Mouse (Mus musculus): Measurements from ENCODE around the gene Elovl6. TPM values are rescaled to one million over a fixed set of nuclear protein-coding genes. Genes with fewer than 3 reads are reported as not detected.

The Elovl6 gene
- total RNA-seq, 2 experiments from 2014 or later: 19.4 to 24.2 TPM

DNA sequence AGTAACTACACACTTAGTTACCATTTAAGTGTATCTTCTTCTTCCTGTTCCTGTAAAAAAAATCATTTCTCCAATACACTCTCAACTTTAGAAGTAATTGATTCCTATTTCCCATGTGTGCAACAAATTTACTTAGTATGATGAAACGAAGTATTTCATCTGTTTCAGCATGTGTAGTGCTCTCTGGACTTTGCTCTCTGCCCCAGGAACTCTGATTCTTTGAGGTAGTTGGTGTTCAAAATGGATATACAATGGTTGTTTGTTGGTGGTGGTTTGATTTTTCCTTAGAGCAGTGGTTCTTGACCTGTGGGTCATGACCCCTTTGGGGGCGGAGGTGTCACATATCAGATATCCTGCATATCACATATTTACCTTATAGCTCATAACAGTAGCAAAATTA, 32.7 kb downstream of the Elovl6 start:
- no peak for DNase-seq (ENCODE audit: low spot score in 2 of 2)

DNA sequence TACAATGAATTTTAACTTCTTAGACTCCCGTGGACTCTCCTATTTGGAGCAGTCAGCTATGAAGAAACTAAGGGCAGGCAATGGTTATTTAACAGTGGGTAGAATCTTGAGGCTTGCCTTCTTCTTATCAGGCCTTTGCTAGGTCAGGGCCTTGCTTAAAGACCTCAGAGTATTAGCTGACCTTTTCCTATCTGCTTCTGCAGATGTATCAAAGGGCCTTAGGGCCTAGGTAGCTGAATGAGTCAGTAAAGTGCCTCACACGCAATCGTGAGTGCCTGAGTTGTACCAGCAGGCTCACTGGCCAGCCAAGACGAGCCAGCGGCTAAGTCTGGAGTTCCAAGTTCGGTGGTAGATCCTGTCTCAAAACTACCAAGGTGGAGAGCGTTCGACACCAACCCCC, 33.3 kb downstream of the Elovl6 start:
- no peak for DNase-seq (ENCODE audit: low spot score in 2 of 2)

GRCm38 (mm10) chr3:129566013-129566412, 33.9 kb downstream of the Elovl6 start:
- no peak for DNase-seq (ENCODE audit: low spot score in 2 of 2)

- no peak for DNase-seq (ENCODE audit: low spot score in 2 of 2)
Measured at GRCm38 (mm10) chr3:129566876-129567275, 34.7 kb downstream of the Elovl6 start.

DNA sequence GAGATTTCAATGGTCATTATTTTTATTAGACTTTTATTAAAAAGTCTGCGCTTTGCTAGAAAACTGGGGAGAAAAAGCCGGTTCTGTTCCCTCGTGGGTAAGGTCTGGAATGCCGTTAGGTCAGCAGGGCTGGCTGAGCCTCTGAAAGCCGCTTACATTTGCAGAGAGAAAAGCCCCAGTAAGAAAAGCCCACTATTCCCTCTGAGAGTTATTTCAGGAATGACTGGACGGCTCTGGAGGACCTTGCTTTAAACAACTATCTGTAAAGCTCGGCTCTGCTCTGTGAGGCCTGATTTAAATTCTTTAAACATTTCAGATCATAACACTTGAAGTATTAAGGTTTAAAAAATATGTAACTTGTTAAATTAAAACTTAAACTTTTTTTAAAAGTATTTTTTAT, 36.4 kb downstream of the Elovl6 start:
- DNase-seq (ENCODE audit: low spot score in 2 of 2): no peak

GRCm38 (mm10) chr3:129570989-129571388, 38.8 kb downstream of the Elovl6 start:
- no peak for DNase-seq (ENCODE audit: low spot score in 2 of 2)

GRCm38 (mm10) chr3:129571642-129572041, 39.5 kb downstream of the Elovl6 start:
- no peak for DNase-seq (ENCODE audit: low spot score in 2 of 2)

GRCm38 (mm10) chr3:129572959-129573358, 40.8 kb downstream of the Elovl6 start:
- DNase-seq (ENCODE audit: low spot score in 2 of 2): no peak

GRCm38 (mm10) chr3:129573609-129574008, 41.5 kb downstream of the Elovl6 start:
- DNase-seq (ENCODE audit: low spot score in 2 of 2): no peak

- DNase-seq (ENCODE audit: low spot score in 2 of 2): no peak
Measured at GRCm38 (mm10) chr3:129575086-129575485, 42.9 kb downstream of the Elovl6 start.

DNA sequence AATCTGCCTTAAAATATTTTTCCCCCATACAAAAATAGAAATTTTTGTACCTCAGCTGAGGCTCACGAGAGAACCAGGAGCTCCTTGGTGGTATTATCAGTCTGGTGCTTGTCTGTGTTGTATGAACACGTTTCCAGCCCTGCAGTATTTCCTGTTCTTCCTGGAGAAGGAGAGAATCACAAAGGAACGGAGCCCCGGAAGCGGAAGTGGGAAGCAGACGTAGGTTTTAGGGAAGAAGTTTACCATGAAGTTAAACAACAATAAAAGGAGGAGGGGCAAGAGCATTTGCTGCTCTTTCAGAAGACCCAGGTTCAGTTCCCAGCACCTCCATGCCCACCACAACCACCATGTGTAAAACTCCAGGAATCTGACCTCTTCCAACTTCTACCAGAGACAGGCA, 44.4 kb downstream of the Elovl6 start:
- no peak for DNase-seq (ENCODE audit: low spot score in 2 of 2)

DNA sequence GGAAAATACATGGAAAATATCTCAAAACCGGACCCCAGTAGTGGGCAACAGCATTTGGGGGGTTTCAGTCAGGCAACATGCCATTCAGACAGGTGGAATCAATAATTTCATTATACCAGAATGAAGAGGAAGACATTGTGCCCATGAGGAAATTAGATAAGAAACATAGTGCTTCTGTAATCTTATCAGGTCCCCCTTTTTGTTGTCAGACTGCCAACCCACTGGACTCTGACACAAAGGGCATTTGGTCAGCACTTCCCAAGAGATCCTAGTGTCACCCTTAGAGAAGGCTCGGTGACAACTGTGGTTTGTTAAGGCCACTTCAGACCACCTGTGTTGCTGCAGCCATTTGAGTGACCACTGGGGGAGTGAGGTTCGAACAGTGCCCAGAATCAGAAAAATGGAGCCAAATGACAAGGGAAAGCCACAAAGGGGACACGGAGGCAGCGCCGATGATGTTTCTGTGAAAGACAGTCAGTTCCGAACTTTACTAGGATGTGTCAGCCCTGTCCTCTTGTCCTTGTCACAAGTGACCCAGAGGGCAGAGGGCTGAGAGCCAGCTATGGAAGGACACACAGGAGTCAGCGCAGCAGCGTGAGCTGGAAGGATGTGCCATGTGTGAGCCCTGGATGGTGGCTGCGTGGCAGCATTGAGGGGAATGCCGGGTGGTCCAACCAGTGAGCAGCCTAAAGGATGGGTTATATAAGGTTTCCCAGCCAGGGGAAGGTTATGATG, 46.8 kb downstream of the Elovl6 start:
- peak in 1 of 2 experiments; percentile 10 for DNase-seq (ENCODE audit: low spot score in 2 of 2)

DNA sequence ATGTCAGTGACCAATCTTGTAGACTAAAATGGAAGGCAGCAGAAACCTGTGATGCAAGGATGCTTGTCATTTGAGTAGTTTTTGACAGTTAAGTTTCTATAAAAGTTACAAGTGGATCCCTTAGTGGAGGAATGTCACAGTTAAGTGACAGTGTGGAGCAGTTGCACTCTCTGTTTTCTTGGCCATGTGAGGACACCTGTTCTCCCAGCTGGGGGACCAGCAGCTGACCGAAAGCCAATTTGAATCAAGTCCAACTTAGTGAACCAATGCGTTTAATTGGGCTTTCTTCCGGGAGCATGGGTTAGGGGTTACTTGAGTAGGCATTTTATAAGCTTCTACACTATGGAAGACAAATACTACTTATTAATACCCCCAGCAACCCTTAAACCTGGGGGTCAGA, 48.9 kb downstream of the Elovl6 start:
- DNase-seq (ENCODE audit: low spot score in 2 of 2): no peak

DNA sequence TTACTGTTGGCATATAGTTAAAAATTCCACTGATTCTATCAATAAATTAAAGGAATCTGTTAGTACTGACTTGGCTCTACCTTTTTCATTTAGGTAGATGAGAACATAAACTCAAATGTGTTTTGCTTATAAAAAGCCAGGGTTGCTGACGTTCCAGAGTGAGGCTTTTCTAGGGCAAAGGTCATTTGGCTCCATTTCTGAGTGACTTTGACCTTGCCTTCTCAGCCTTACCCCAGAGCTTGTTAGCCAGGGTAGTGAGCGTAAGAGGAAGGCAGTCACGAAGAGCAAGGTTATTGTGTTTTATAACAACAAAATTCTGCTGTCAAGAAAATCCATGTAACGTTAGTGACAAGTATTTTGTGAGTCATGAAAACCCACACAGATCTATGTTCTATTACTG, 50.3 kb downstream of the Elovl6 start:
- no peak for DNase-seq (ENCODE audit: low spot score in 2 of 2)

DNA sequence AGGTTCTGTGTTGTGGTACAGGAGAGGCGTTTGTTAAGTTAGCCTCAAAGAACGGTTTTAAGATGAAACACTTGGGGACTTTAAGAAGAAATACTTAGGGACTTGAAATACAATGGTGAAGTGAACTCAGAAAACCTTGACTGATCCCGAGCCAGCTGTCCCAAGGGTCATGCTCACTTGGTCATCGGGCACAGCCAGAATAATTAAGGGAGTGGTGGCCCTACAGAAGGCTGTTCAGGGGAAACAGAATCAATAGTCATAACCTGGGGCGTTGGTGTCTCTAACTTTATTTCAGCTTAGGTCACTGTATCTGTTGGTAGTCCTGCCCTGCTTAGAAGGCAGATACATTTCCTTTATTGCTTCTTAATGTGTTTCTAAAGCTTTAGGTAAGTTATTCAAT, 51.1 kb downstream of the Elovl6 start:
- no peak for DNase-seq (ENCODE audit: low spot score in 2 of 2)

DNA sequence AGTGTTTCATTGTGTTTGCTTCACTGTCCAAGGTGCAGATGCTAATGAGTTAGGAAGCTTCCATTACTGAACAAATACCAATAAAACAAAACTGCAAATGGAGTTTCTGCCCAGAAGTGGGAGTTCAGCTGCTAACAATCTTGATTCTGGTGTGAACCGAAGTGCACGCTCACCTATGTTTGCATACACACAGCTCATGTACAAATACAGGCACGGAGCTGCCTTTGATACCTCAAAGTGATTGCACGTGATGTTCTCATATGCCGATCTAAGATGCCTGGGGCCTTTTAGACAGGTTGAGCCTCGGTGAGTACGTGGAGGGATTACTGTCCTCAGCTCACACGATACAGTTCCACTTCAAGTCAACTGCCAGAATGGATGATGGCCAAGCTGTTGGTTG, 55.8 kb downstream of the Elovl6 start:
- DNase-seq (ENCODE audit: low spot score in 2 of 2): no peak

GRCm38 (mm10) chr3:129588753-129589152, 56.6 kb downstream of the Elovl6 start:
- DNase-seq (ENCODE audit: low spot score in 2 of 2): no peak

- no peak for DNase-seq (ENCODE audit: low spot score in 2 of 2)
Measured at GRCm38 (mm10) chr3:129589705-129590104, 57.5 kb downstream of the Elovl6 start.

DNA sequence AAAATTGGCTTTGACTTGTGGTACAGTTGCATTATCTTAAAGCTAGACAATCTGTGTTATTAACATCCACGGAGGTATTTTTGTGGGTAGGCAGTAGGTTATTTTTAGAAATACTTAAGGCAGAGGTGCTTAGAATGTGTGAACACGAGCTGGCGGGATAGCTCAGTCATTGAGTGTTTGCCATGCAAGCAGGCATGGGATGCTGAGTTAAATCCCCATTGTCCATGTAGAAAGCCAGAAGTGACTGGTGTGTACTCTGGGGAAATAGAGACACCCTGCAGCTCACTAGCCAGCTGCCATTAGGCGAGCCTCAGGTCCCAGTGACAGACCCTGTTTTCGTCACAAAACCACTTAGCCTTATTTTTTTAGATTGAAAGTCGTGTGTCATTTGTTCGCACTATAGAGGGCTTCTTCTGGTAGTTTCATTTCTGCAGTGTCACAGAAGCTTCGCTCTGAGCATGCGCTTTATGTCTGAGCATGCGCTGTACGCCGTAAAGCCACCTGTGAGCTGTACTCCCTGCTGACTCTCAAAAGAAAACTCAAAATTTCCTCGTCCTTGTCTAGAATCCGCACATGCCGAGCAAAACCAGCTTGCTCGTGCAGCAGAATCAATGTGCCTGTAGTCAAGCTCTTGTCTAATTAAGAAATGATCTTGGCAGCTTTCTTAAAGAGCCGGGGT, 58.5 kb downstream of the Elovl6 start:
- no peak for DNase-seq (ENCODE audit: low spot score in 2 of 2)

DNA sequence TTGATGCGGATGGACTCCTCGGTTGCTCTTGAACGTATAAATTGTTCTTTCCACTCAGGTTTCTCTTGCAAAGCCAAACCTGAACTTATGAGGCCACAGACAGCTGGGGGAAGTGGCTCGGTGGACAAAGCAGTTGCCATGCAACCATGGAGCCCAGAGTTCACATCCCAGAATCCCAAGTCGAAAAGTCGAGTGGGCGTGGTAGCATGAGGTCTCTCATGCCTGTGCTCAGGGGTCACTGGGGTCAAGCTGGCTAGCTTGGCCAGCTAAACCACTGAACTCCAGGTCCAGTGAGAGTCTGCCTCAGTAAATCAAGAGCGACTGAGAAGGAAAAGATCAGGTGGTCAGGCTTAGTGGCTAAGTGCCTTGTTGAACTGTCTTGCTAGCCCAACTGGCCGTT, 59.1 kb downstream of the Elovl6 start:
- DNase-seq (ENCODE audit: low spot score in 2 of 2): no peak

DNA sequence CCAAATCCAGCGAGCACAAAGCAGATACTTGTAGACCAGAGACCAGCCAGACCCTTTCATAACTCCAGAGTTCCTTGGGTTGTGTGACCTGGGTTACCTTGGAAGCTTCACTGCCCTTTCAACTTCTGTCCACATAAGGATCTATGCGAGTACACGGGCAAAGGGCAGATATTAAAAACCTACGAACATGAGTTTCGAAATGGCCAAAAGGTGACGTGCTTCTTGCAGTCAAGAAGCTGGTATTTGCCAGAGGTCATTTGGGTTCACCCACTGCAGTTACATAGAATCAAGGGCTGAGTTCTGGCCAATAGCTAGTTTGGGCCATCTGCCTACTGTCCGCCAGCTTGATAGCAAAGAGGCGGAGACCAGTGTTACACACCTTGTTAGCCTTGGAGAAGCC, 59.6 kb downstream of the Elovl6 start:
- no peak for DNase-seq (ENCODE audit: low spot score in 2 of 2)

DNA sequence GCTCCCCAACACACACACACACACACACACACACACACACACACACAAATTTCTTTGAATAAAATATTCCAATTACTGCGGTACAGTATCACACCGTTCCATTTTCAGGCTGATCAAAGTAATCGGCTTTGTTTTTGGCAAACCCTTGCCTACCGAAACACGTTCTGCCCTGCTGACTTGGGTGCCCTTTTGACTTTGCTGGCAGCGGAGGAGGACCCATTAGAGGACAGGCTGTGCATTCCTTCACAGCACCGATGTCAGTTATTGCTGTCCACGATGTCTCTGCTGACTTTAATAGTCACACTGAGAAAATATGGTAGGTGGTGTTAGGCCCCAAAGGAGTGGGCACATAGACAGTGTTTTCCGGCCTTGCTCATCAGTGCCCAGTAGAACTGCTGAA, 60.8 kb downstream of the Elovl6 start:
- no peak for DNase-seq (ENCODE audit: low spot score in 2 of 2)

GRCm38 (mm10) chr3:129593735-129594134, 61.6 kb downstream of the Elovl6 start:
- no peak for DNase-seq (ENCODE audit: low spot score in 2 of 2)
